In the genomic region with DNA sequence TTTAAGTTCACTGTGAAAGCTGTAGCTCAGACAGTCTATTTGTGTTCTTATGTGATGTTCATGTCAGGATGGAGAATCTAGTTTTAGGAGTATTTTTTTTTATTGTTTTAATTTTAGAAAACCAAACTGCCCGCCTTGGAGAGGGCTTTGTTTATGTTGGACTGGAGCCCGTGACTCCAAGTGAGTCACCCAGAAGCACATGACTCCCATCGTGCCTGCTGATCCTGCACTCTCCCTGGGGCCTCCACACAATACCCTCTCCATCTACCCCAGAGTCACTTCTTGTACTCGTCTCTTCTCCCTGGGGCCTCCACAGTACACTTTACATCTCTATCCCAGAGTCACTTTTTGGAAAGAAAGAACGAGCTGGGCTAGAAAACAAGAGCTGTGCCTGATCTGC, we compare ENCODE assay signal across 13 mouse cellular contexts. TPM values are rescaled to one million over a fixed set of nuclear protein-coding genes. Genes with fewer than 3 reads are reported as not detected.
DNase-seq lines count a peak whose midpoint lies in the region; ATAC-seq lines count a peak whose summit lies in the region.
"Had no signal": no experiment of that assay in that cellular context is flagged by ENCODE, and none has a peak within 500 bp of the region (broad histone marks: within the 10 kb centered on the region; RNA-seq: fewer than 3 reads in every experiment).

No protein-coding gene starts in this region.

- no peak for ATAC-seq in heart, embryonic 11.5 days (replicated peaks; ENCODE audit: insufficient number of reproducible peaks, low FRiP score, low TSS enrichment)
- ATAC-seq: hindbrain, embryonic 16.5 days; midbrain, embryonic 15.5 days had no signal

- no peak overlapping the region for H3K4me2 ChIP-seq in heart, embryonic 11.5 days
- H3K4me2 ChIP-seq: heart, embryonic 13.5 days; midbrain, embryonic 15.5 days; neural tube, embryonic 12.5 days had no signal

- H3K9me3 ChIP-seq in heart, embryonic 11.5 days (replicated peaks; ENCODE audit: control insufficient read depth, low read length): no peaks in the 10 kb centered on the region
- H3K9me3 ChIP-seq: heart, embryonic 13.5 days; midbrain, embryonic 15.5 days; neural tube, embryonic 12.5 days had no signal

- intact Hi-C loops in heart, postnatal 10 days (cut with DNase I): no loop called here

- 55% methylated on average over 5 of the region's 5 CpGs for WGBS in heart, embryonic 11.5 days (ENCODE audit: insufficient replicate concordance)

- no peak overlapping the region for H3K27ac ChIP-seq in heart, embryonic 11.5 days (ENCODE audit: low read depth, low read length)
- H3K27ac ChIP-seq: heart, embryonic 13.5 days; midbrain, embryonic 15.5 days; neural tube, embryonic 12.5 days had no signal

- no peaks in the 10 kb centered on the region for H3K4me1 ChIP-seq in heart, embryonic 11.5 days (ENCODE audit: control insufficient read depth, insufficient read depth, low read length)
- H3K4me1 ChIP-seq: midbrain, embryonic 15.5 days; neural tube, embryonic 12.5 days had no signal

- no peak overlapping the region for H3K9ac ChIP-seq in heart, embryonic 11.5 days (ENCODE audit: low read depth, low read length)
- H3K9ac ChIP-seq: heart, embryonic 13.5 days; midbrain, embryonic 15.5 days; neural tube, embryonic 12.5 days had no signal

- no peak overlapping the region for H3K4me3 ChIP-seq in heart, embryonic 11.5 days (ENCODE audit: low read depth, low read length)
- H3K4me3 ChIP-seq: heart, embryonic 13.5 days; midbrain, embryonic 15.5 days; neural tube, embryonic 12.5 days had no signal

- no peaks in the 10 kb centered on the region for H3K36me3 ChIP-seq in heart, embryonic 11.5 days (ENCODE audit: control insufficient read depth, insufficient read depth, low read length)
- H3K36me3 ChIP-seq: heart, embryonic 13.5 days; midbrain, embryonic 15.5 days; neural tube, embryonic 12.5 days had no signal

- peak; percentile 22 to 29 for DNase-seq in heart, postnatal 10 days
- DNase-seq in 416B (ENCODE audit: low read depth) (peak; percentile 50), adipocyte (ENCODE audit: low spot score) (peak; percentile 51)
- DNase-seq in lung, postnatal 10 days: peak; percentile 58
- DNase-seq in urinary bladder, postnatal 36 days (ENCODE audit: low spot score in 2 of 2): no peak
- DNase-seq in B cell, adult 2 months: no peak
- DNase-seq: embryo, embryonic 11 days; thymus, postnatal 4 days had no signal

- no peaks in the 10 kb centered on the region for H3K27me3 ChIP-seq in heart, embryonic 11.5 days (ENCODE audit: control insufficient read depth, insufficient read depth, low read length)
- H3K27me3 ChIP-seq: heart, embryonic 13.5 days; midbrain, embryonic 15.5 days; neural tube, embryonic 12.5 days had no signal

RNA-seq across cellular contexts. Expression of a gene that starts 30.5 kb away (rescaled TPM):
- 100 to 1,000 TPM; 103 to 116 TPM for total RNA-seq in heart, postnatal 10 days (2021)
- 213 and 221 TPM in 2 replicates for polyA plus RNA-seq in heart, embryonic 11.5 days (2014; fragmentation: Nextera tagmentation; extraction: Ambion mirVana)

Comparison
In these comparisons a context has a peak if more than half of its experiments do, and no peak if none do; other contexts are left out.
1. DNase-seq: peak in heart, postnatal 10 days (2 of 2), 416B (single experiment), adipocyte (single experiment) and lung, postnatal 10 days (single experiment); none in urinary bladder, postnatal 36 days (0 of 2) and B cell, adult 2 months (0 of 2).